Mouse (Mus musculus) megakaryocyte, embryonic 14.5 days (primary cell): ENCODE data around the gene Arhgap25.

ENCODE experiments used
- FLI1 ChIP-seq: IDR thresholded peaks from 2 replicates; pipeline ENCODE4 v1.6.1; 2012; ENCODE audit warnings: low read length, inconsistent platforms, mixed read lengths
- GATA1 ChIP-seq: IDR thresholded peaks from 3 replicates; pipeline ENCODE4 v1.6.1; 2012; ENCODE audit warnings: mixed read lengths, low read length, inconsistent platforms, borderline replicate concordance

DNA sequence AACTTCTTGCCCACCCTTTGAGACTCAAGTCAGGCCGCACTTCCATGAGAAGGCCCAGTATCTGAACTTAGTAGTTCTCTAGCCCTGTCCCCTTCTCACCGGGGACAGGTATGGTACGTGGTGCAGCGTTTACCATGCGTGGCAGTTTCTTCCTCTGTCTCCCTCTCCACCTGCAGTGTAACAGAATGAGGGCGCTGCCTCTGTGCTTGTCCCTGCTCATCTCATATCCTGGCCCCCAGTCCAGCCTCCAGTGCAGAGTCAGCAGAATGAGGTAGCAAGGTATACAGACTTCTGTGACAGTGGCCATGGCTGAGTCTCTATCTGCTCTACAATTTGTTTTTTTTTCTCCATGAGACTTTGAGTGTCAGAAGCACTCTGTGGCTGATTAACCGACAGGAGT, 32.4 kb downstream of the Arhgap25 start:
- TF ChIP-seq GATA1 (no peak), FLI1 (no peak)
